In the genomic region with DNA sequence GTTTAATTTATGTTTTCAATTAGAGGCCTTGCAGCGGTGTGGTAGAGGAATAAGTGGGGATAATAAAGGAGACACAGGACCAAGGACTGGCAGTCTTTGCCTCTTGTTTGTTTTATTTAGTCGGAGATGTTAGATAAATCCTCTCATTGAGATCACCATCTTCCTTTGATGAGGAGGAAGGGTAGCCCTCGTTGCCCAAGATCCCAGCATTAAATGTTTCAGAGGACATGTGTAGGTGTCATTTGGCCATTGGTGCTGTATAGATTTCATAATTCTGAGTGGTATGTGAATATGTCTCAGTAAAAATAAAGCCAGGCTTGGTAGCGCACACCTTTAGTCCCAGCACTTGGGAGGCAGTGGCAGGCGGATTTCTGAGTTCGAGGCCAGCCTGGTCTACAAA, we compare ENCODE assay signal across 28 mouse cellular contexts.
"Had no signal": no experiment of that assay in that cellular context is flagged by ENCODE, and none has a peak within 500 bp of the region (broad histone marks: within the 10 kb centered on the region; RNA-seq: fewer than 3 reads in every experiment).

No protein-coding gene starts in this region.

- H3K27ac ChIP-seq: gastrocnemius, adult 2 months; heart, adult 2 months; heart, embryonic 13.5 days; heart, embryonic 15.5 days; hindbrain, embryonic 10.5 days; hindbrain, embryonic 12.5 days; hindbrain, embryonic 14.5 days; intestine, embryonic 15.5 days; layer of hippocampus, adult 2 months; left cerebral cortex, adult 2 months; limb, embryonic 13.5 days; limb, embryonic 15.5 days; liver, embryonic 12.5 days; liver, embryonic 14.5 days had no signal

- H3K4me3 ChIP-seq: gastrocnemius, adult 2 months; heart, adult 2 months; heart, embryonic 13.5 days; heart, embryonic 15.5 days; hindbrain, embryonic 10.5 days; hindbrain, embryonic 12.5 days; intestine, embryonic 15.5 days; layer of hippocampus, adult 2 months; left cerebral cortex, adult 2 months; limb, embryonic 13.5 days; limb, embryonic 15.5 days; liver, embryonic 12.5 days had no signal

- H3K4me2 ChIP-seq: heart, embryonic 11.5 days; heart, embryonic 13.5 days; heart, embryonic 15.5 days; hindbrain, embryonic 12.5 days; hindbrain, embryonic 14.5 days; intestine, embryonic 15.5 days; limb, embryonic 13.5 days; limb, embryonic 15.5 days; liver, embryonic 12.5 days had no signal

- H3K9me3 ChIP-seq: heart, embryonic 13.5 days; heart, embryonic 15.5 days; hindbrain, embryonic 10.5 days; hindbrain, embryonic 12.5 days; intestine, embryonic 15.5 days; limb, embryonic 13.5 days; limb, embryonic 15.5 days; liver, embryonic 12.5 days had no signal

- H3K4me1 ChIP-seq: heart, embryonic 15.5 days; intestine, embryonic 15.5 days; liver, embryonic 12.5 days had no signal

- DNase-seq: gastrocnemius, adult 2 months; gastrocnemius, postnatal 10 days; gastrocnemius, postnatal 25 days; heart, adult 11 months; heart, adult 2 months; heart, postnatal 14 days; heart, postnatal 4 days; kidney, adult 18-20 months; kidney, adult 8-10 months; kidney, postnatal 4 days; left cerebral cortex, postnatal 4 days had no signal

- H3K9ac ChIP-seq: heart, embryonic 13.5 days; heart, embryonic 15.5 days; hindbrain, embryonic 12.5 days; hindbrain, embryonic 14.5 days; intestine, embryonic 15.5 days; limb, embryonic 13.5 days; limb, embryonic 15.5 days; liver, embryonic 12.5 days; liver, embryonic 14.5 days had no signal

- ATAC-seq: forebrain, embryonic 16.5 days; hindbrain, embryonic 16.5 days; inflammation-experienced regulatory T-cells, adult 6 months; intestine, embryonic 15.5 days; intestine, postnatal 0 days; liver, embryonic 12.5 days had no signal

- H3K36me3 ChIP-seq: heart, embryonic 13.5 days; heart, embryonic 15.5 days; hindbrain, embryonic 10.5 days; hindbrain, embryonic 12.5 days; intestine, embryonic 15.5 days; limb, embryonic 13.5 days; limb, embryonic 15.5 days; liver, embryonic 12.5 days had no signal

- H3K27me3 ChIP-seq: heart, embryonic 13.5 days; heart, embryonic 15.5 days; hindbrain, embryonic 12.5 days; intestine, embryonic 15.5 days; limb, embryonic 13.5 days; limb, embryonic 15.5 days; liver, embryonic 12.5 days had no signal
